Mouse (Mus musculus): ENCODE measurements around the gene Tmem8b. TPM values are rescaled to one million over a fixed set of nuclear protein-coding genes. Genes with fewer than 3 reads are reported as not detected.

Tmem8b gene
- polyA plus RNA-seq, 1 experiment from 2014 or later = 4.8 TPM

DNA sequence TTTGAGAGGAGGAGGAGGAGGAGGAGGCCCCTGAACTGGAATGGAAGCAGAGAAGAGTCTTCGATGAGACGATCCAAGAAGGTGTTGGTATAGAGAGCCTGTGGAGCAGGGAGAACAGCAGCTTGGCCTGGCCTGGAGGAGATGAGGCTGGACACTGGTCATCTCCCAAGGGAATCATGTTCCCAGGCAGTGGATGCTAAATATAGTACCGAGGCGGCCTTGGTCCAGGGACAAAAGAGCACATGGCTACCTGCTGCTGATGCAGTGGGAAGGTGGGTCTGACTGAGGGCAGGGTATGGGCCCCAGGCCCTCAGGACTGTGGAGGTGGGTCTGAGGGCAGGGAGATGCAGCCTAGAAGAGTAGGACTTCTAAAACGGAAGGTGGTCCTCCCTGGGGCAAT lies 64.4 kb downstream of the Tmem8b start:
- H3K4me1 ChIP-seq = peaks cover 55% of the 10 kb centered on the region
- no peaks in the 10 kb centered on the region for H3K36me3 ChIP-seq
- H3K9me3 ChIP-seq = no peaks in the 10 kb centered on the region
- no peak overlapping the region for H3K9ac ChIP-seq
- ATAC-seq (ENCODE audit: extremely low read depth, insufficient number of reproducible peaks, low FRiP score, low TSS enrichment) = no peak
- H3K27me3 ChIP-seq (replicated peaks) = no peaks in the 10 kb centered on the region
- 60% methylated on average over 5 of the region's 5 CpGs for WGBS
- no peak overlapping the region for H3K4me3 ChIP-seq
- H3K27ac ChIP-seq (replicated peaks) = no peak overlapping the region
- H3K4me2 ChIP-seq = no peak overlapping the region

DNA sequence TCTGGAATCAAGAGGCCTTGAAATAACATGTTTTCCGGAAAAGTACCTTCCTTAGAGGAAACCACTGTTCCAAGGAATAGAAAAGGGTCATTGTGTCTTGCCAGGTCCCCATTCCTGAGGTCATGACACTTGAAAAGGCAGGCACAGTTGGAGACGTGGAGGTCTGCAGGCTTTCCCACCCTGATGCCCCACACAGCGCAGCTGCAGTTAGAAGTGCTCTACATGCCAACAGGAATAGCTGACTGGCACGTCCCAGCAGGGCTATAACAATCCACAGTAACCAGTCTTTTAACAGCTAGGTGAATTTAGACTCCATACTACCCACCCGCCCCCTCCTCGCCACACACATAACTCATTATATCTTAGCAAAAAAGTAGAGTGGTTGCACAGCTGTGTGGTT lies 68.4 kb downstream of the Tmem8b start:
- 64% methylated on average over 6 of the region's 6 CpGs for WGBS
- H3K36me3 ChIP-seq = no peaks in the 10 kb centered on the region
- no peak for ATAC-seq (ENCODE audit: extremely low read depth, insufficient number of reproducible peaks, low FRiP score, low TSS enrichment)
- no peaks in the 10 kb centered on the region for H3K27me3 ChIP-seq (replicated peaks)
- no peak overlapping the region for H3K9ac ChIP-seq
- H3K27ac ChIP-seq (replicated peaks) = no peak overlapping the region
- no peak overlapping the region for H3K4me2 ChIP-seq
- H3K4me1 ChIP-seq = peaks cover 16% of the 10 kb centered on the region
- no peaks in the 10 kb centered on the region for H3K9me3 ChIP-seq
- no peak overlapping the region for H3K4me3 ChIP-seq

DNA sequence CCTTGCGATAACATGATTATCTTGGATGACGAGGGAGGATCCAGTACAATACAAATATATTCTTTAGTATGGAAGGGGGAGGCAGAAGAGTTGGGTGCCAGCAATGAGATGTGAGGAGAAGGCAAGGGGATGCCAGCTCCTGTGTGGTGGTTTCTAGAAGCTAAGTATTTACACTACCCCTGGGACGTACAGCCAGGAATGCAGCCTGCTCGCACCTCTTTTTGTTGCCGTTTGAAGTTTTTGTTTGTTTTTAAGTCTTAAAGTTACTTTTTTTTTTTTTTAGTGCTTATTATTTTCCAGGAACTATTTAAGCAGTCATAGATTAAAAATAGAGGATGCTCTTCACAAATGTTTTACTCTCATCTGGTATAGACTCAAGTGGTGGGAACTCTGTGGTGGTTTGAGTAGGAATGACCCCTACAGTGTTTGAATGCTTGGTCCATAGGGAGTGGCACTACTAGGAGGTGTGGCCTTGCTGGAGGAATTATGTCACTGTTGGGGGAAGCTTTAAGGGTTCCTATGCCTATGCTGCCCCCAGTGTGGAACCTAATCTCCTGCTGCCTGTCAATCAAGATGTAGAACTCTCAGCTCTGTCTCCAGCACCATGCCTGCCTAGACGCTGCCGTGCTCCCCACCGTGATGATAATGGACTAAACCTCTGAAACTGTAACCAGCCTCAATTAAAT lies 70.4 kb downstream of the Tmem8b start:
- ATAC-seq (ENCODE audit: extremely low read depth, insufficient number of reproducible peaks, low FRiP score, low TSS enrichment) = no peak
- Histone ChIP-seq H3K27me3 (replicated peaks) (no peaks in the 10 kb centered on the region), H3K9ac (no peak overlapping the region), H3K36me3 (no peaks in the 10 kb centered on the region), H3K4me1 (no peaks in the 10 kb centered on the region), H3K4me2 (no peak overlapping the region), H3K27ac (replicated peaks) (no peak overlapping the region), H3K9me3 (no peaks in the 10 kb centered on the region), H3K4me3 (no peak overlapping the region)
- WGBS = 52% methylated on average over 8 of the region's 8 CpGs

DNA sequence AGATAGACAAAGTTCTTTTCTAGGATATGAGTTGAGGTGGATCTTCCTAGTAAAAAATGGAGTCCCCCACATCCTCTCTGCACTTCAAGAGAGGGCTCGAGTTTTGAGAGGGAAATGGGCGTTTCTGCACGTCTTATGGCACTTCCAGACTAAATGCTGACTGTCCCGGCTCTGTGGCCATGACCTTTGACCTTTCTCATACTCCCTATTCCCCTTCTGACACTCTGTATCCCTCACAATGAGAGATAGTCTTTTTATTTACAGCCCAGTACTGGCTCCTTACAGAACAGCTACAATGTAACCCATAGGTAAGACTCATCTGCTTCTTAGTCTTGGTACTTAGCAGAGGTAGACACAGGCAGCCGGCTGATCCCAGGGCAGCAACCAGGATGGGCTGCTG lies 72.8 kb downstream of the Tmem8b start:
- no peak for ATAC-seq (ENCODE audit: extremely low read depth, insufficient number of reproducible peaks, low FRiP score, low TSS enrichment)
- H3K27me3 ChIP-seq (replicated peaks) = no peaks in the 10 kb centered on the region
- H3K9ac ChIP-seq = no peak overlapping the region
- H3K4me2 ChIP-seq = no peak overlapping the region
- H3K27ac ChIP-seq (replicated peaks) = no peak overlapping the region
- H3K9me3 ChIP-seq = no peaks in the 10 kb centered on the region
- no peaks in the 10 kb centered on the region for H3K36me3 ChIP-seq
- 64% methylated on average over 5 of the region's 5 CpGs for WGBS
- H3K4me3 ChIP-seq = no peak overlapping the region
- no peaks in the 10 kb centered on the region for H3K4me1 ChIP-seq

Small RNA genes within 50 kb of the gene (microRNA-seq; reads per million reads assigned to microRNA genes)
- gene Gm25262 = not detected

Other genes with a start within 250 kb of the Tmem8b start
- 0.11 TPM in 1 of 2 replicates, not detected in the other for gene Fam166b, start 239.8 kb upstream of the Tmem8b start, polyA plus RNA-seq (2015; fragmentation: Nextera tagmentation; extraction: Ambion mirVana)
- 3.8 and 4.0 TPM in 2 replicates for gene Tesk1, start 227.0 kb upstream of the Tmem8b start, polyA plus RNA-seq (2015; fragmentation: Nextera tagmentation; extraction: Ambion mirVana)
- 1.9 and 2.6 TPM in 2 replicates for gene Cd72, start 214.3 kb upstream of the Tmem8b start, polyA plus RNA-seq (2015; fragmentation: Nextera tagmentation; extraction: Ambion mirVana)
- gene Sit1, start 185.2 kb upstream of the Tmem8b start, polyA plus RNA-seq (2015; fragmentation: Nextera tagmentation; extraction: Ambion mirVana) = not detected in 2 replicates
- 70.9 and 77.6 TPM in 2 replicates for gene Ccdc107, start 176.1 kb upstream of the Tmem8b start, polyA plus RNA-seq (2015; fragmentation: Nextera tagmentation; extraction: Ambion mirVana)
- gene Arhgef39, start 169.3 kb upstream of the Tmem8b start, polyA plus RNA-seq (2015; fragmentation: Nextera tagmentation; extraction: Ambion mirVana) = 32.0 and 40.3 TPM in 2 replicates
- gene Car9, start 162.0 kb upstream of the Tmem8b start, polyA plus RNA-seq (2015; fragmentation: Nextera tagmentation; extraction: Ambion mirVana) = 1.8 and 2.0 TPM in 2 replicates
- 143 and 157 TPM in 2 replicates for gene Tpm2, start 145.2 kb upstream of the Tmem8b start, polyA plus RNA-seq (2015; fragmentation: Nextera tagmentation; extraction: Ambion mirVana)
- 57.8 and 59.1 TPM in 2 replicates for gene Creb3, start 106.6 kb upstream of the Tmem8b start, polyA plus RNA-seq (2015; fragmentation: Nextera tagmentation; extraction: Ambion mirVana)
- 76.9 and 78.1 TPM in 2 replicates for gene Tln1, start 106.3 kb upstream of the Tmem8b start, polyA plus RNA-seq (2015; fragmentation: Nextera tagmentation; extraction: Ambion mirVana)
- 20.6 and 21.4 TPM in 2 replicates for gene Rgp1, start 90.3 kb upstream of the Tmem8b start, polyA plus RNA-seq (2015; fragmentation: Nextera tagmentation; extraction: Ambion mirVana)
- gene Gba2, start 90.1 kb upstream of the Tmem8b start, polyA plus RNA-seq (2015; fragmentation: Nextera tagmentation; extraction: Ambion mirVana) = 20.3 and 22.4 TPM in 2 replicates
- gene Msmp, start 84.5 kb upstream of the Tmem8b start, polyA plus RNA-seq (2015; fragmentation: Nextera tagmentation; extraction: Ambion mirVana) = 0.62 and 2.1 TPM in 2 replicates
- gene Npr2, start 37.0 kb upstream of the Tmem8b start, polyA plus RNA-seq (2015; fragmentation: Nextera tagmentation; extraction: Ambion mirVana) = 7.2 and 7.7 TPM in 2 replicates
- 0.59 and 0.92 TPM in 2 replicates for gene Spag8, start 15.4 kb upstream of the Tmem8b start, polyA plus RNA-seq (2015; fragmentation: Nextera tagmentation; extraction: Ambion mirVana)
- 131 and 166 TPM in 2 replicates for gene Hint2, start 12.5 kb upstream of the Tmem8b start, polyA plus RNA-seq (2015; fragmentation: Nextera tagmentation; extraction: Ambion mirVana)
- gene Fam221b, start 174 bp downstream of the Tmem8b start, polyA plus RNA-seq (2015; fragmentation: Nextera tagmentation; extraction: Ambion mirVana) = 2.6 and 2.9 TPM in 2 replicates
- gene Olfr70, start 31.8 kb downstream of the Tmem8b start, polyA plus RNA-seq (2015; fragmentation: Nextera tagmentation; extraction: Ambion mirVana) = not detected in 2 replicates
- gene Olfr71, start 41.3 kb downstream of the Tmem8b start, polyA plus RNA-seq (2015; fragmentation: Nextera tagmentation; extraction: Ambion mirVana) = not detected in 2 replicates
- 0.78 and 1.1 TPM in 2 replicates for gene Hrct1, start 58.2 kb downstream of the Tmem8b start, polyA plus RNA-seq (2015; fragmentation: Nextera tagmentation; extraction: Ambion mirVana)
- gene Spaar, start 61.1 kb downstream of the Tmem8b start, polyA plus RNA-seq (2015; fragmentation: Nextera tagmentation; extraction: Ambion mirVana) = 0.21 and 0.43 TPM in 2 replicates
- not detected in 2 replicates for gene Olfr159, start 102.0 kb downstream of the Tmem8b start, polyA plus RNA-seq (2015; fragmentation: Nextera tagmentation; extraction: Ambion mirVana)
- gene Olfr156, start 154.9 kb downstream of the Tmem8b start, polyA plus RNA-seq (2015; fragmentation: Nextera tagmentation; extraction: Ambion mirVana) = not detected in 2 replicates
- not detected in 2 replicates for gene Olfr157, start 171.2 kb downstream of the Tmem8b start, polyA plus RNA-seq (2015; fragmentation: Nextera tagmentation; extraction: Ambion mirVana)
- gene Olfr155, start 182.6 kb downstream of the Tmem8b start, polyA plus RNA-seq (2015; fragmentation: Nextera tagmentation; extraction: Ambion mirVana) = not detected in 2 replicates
- gene Reck, start 206.6 kb downstream of the Tmem8b start, polyA plus RNA-seq (2015; fragmentation: Nextera tagmentation; extraction: Ambion mirVana) = 9.7 and 13.4 TPM in 2 replicates

All from heart, embryonic 13.5 days (tissue).